Mouse (Mus musculus) midbrain, embryonic 12.5 days (tissue): ENCODE measurements at regions not wholly inside any gene's neighbourhood (a gene's known extent, or its start where the extent isn't known, plus 50 kb on each side); places are given as distances from the start of the nearest gene placed in this dataset.

Experiments used
- ATAC-seq: fragments of 200-750 bp; cut with Nextera tagmentation; 2 replicates; pipeline ENCODE4 v1.8.0; 2017; ENCODE audit warnings: low read depth, moderate TSS enrichment, moderate library complexity; ENCODE audit not compliant: low FRiP score
- H3K27ac ChIP-seq: fragments of 300-500 bp; sonication (generic); replicated peaks from 2 replicates; pipeline ENCODE4 v1.5.1; 2016; ENCODE audit warnings: mild to moderate bottlenecking
- H3K27me3 ChIP-seq: fragments of 300-500 bp; sonication (generic); 2 replicates; pipeline ENCODE4 v1.6.1; 2016; ENCODE audit warnings: mild to moderate bottlenecking
- H3K36me3 ChIP-seq: fragments of 300-500 bp; sonication (generic); 2 replicates; pipeline ENCODE4 v1.6.1; 2016
- H3K4me1 ChIP-seq: fragments of 300-500 bp; sonication (generic); 2 replicates; pipeline ENCODE4 v1.6.1; 2016
- H3K4me2 ChIP-seq: fragments of 300-500 bp; sonication (generic); replicated peaks from 2 replicates; pipeline ENCODE4 v1.6.1; 2016; ENCODE audit warnings: mild to moderate bottlenecking, moderate library complexity
- H3K4me3 ChIP-seq: fragments of 300-500 bp; sonication (generic); 2 replicates; pipeline ENCODE4 v1.5.1; 2016; ENCODE audit warnings: mild to moderate bottlenecking
- H3K9ac ChIP-seq: fragments of 300-500 bp; sonication (generic); replicated peaks from 2 replicates; pipeline ENCODE4 v1.6.1; 2016; ENCODE audit warnings: mild to moderate bottlenecking, moderate library complexity
- H3K9me3 ChIP-seq: fragments of 300-500 bp; sonication (generic); 2 replicates; pipeline ENCODE4 v1.6.1; 2016; ENCODE audit warnings: mild to moderate bottlenecking
- WGBS: fragments of 180-500 bp; shearing (Covaris S2); methylation state at CpG from one replicate; pipeline ENCODE4 v1.1.7; 2016; 5-methylcytosine and 5-hydroxymethylcytosine counted together

- WGBS: 62% methylated on average over 1 of the region's 1 CpGs
- H3K9ac ChIP-seq: no peak overlapping the region
- no peaks in the 10 kb centered on the region for H3K27me3 ChIP-seq
- no peak for ATAC-seq
- no peak overlapping the region for H3K27ac ChIP-seq
- no peaks in the 10 kb centered on the region for H3K36me3 ChIP-seq
- no peak overlapping the region for H3K4me2 ChIP-seq
- no peak overlapping the region for H3K4me3 ChIP-seq
- H3K9me3 ChIP-seq: no peaks in the 10 kb centered on the region
- no peaks in the 10 kb centered on the region for H3K4me1 ChIP-seq
Observed at GRCm38 (mm10) chr16:62981821-62982220, 127.7 kb downstream of the Pros1 start.

GRCm38 (mm10) chr16:62982558-62982957, 128.5 kb downstream of the Pros1 start:
- Histone ChIP-seq H3K9me3 (no peaks in the 10 kb centered on the region), H3K4me3 (no peak overlapping the region), H3K27me3 (no peaks in the 10 kb centered on the region), H3K4me1 (no peaks in the 10 kb centered on the region), H3K9ac (no peak overlapping the region), H3K4me2 (no peak overlapping the region), H3K27ac (no peak overlapping the region), H3K36me3 (no peaks in the 10 kb centered on the region)
- 80% methylated on average over 4 of the region's 4 CpGs for WGBS
- no peak for ATAC-seq

GRCm38 (mm10) chr16:62995555-62995954, 141.4 kb downstream of the Pros1 start:
- no peaks in the 10 kb centered on the region for H3K27me3 ChIP-seq
- no peak for ATAC-seq
- no peak overlapping the region for H3K27ac ChIP-seq
- H3K4me3 ChIP-seq: no peak overlapping the region
- H3K4me1 ChIP-seq: no peaks in the 10 kb centered on the region
- H3K4me2 ChIP-seq: no peak overlapping the region
- H3K36me3 ChIP-seq: no peaks in the 10 kb centered on the region
- WGBS: 82% methylated on average over 3 of the region's 3 CpGs
- no peak overlapping the region for H3K9ac ChIP-seq
- no peaks in the 10 kb centered on the region for H3K9me3 ChIP-seq

- Histone ChIP-seq H3K27ac (no peak overlapping the region), H3K9me3 (no peaks in the 10 kb centered on the region), H3K9ac (no peak overlapping the region), H3K27me3 (no peaks in the 10 kb centered on the region), H3K4me1 (no peaks in the 10 kb centered on the region), H3K4me2 (no peak overlapping the region), H3K36me3 (no peaks in the 10 kb centered on the region), H3K4me3 (no peak overlapping the region)
- ATAC-seq: no peak
- WGBS: 26% methylated on average over 4 of the region's 4 CpGs
Observed at GRCm38 (mm10) chr16:63011151-63011734, 157.1 kb downstream of the Pros1 start.

GRCm38 (mm10) chr16:63014453-63014852, 160.3 kb downstream of the Pros1 start:
- H3K9ac ChIP-seq: no peak overlapping the region
- H3K9me3 ChIP-seq: no peaks in the 10 kb centered on the region
- H3K27me3 ChIP-seq: peaks cover 4% of the 10 kb centered on the region; the same call in 1 of the 2 replicates
- H3K27ac ChIP-seq: no peak overlapping the region
- ATAC-seq: no peak; the same call in 1 of the 2 replicates
- H3K4me1 ChIP-seq: 0 out of 2 replicates have a peak, but pooled peaks cover 2% of the 10 kb centered on the region
- H3K4me3 ChIP-seq: no peak overlapping the region
- WGBS: 41% methylated on average over 7 of the region's 7 CpGs
- no peak overlapping the region for H3K4me2 ChIP-seq
- H3K36me3 ChIP-seq: no peaks in the 10 kb centered on the region

GRCm38 (mm10) chr16:63016144-63016543, 162.0 kb downstream of the Pros1 start:
- no peak overlapping the region for H3K27ac ChIP-seq
- H3K9ac ChIP-seq: no peak overlapping the region
- H3K4me1 ChIP-seq: 0 out of 2 replicates have a peak, but pooled peaks cover 2% of the 10 kb centered on the region
- H3K9me3 ChIP-seq: no peaks in the 10 kb centered on the region
- H3K36me3 ChIP-seq: no peaks in the 10 kb centered on the region
- 48% methylated on average over 1 of the region's 1 CpGs for WGBS
- H3K27me3 ChIP-seq: peaks cover 4% of the 10 kb centered on the region; the same call in 1 of the 2 replicates
- no peak overlapping the region for H3K4me3 ChIP-seq
- no peak overlapping the region for H3K4me2 ChIP-seq
- peak; percentile 59 for ATAC-seq

GRCm38 (mm10) chr16:63016658-63017057, 162.6 kb downstream of the Pros1 start:
- Histone ChIP-seq H3K9ac (no peak overlapping the region), H3K4me1 (0 out of 2 replicates have a peak, but pooled peaks cover 2% of the 10 kb centered on the region), H3K4me3 (no peak overlapping the region), H3K27me3 (peaks cover 4% of the 10 kb centered on the region; the same call in 1 of the 2 replicates), H3K36me3 (no peaks in the 10 kb centered on the region), H3K27ac (no peak overlapping the region), H3K4me2 (no peak overlapping the region), H3K9me3 (no peaks in the 10 kb centered on the region)
- 0 out of 2 replicates have a peak, but pooled peaks have one; percentile 23 for ATAC-seq
- WGBS: 63% methylated on average over 2 of the region's 2 CpGs

GRCm38 (mm10) chr16:63030399-63030798, 176.3 kb downstream of the Pros1 start:
- Histone ChIP-seq H3K36me3 (no peaks in the 10 kb centered on the region), H3K9me3 (no peaks in the 10 kb centered on the region), H3K4me2 (no peak overlapping the region), H3K4me1 (peaks cover 20% of the 10 kb centered on the region), H3K27ac (no peak overlapping the region), H3K4me3 (no peak overlapping the region), H3K9ac (no peak overlapping the region), H3K27me3 (peaks cover 9% of the 10 kb centered on the region)
- ATAC-seq: peak; percentile 23; the same call in 1 of the 2 replicates
- WGBS: 76% methylated on average over 4 of the region's 4 CpGs

- no peak overlapping the region for H3K4me3 ChIP-seq
- peaks cover 12% of the 10 kb centered on the region for H3K27me3 ChIP-seq
- no peaks in the 10 kb centered on the region for H3K36me3 ChIP-seq
- no peak overlapping the region for H3K9ac ChIP-seq
- 19% methylated on average over 5 of the region's 5 CpGs for WGBS
- H3K4me2 ChIP-seq: peak overlapping the region; percentile 22
- no peak overlapping the region for H3K27ac ChIP-seq
- H3K9me3 ChIP-seq: no peaks in the 10 kb centered on the region
- H3K4me1 ChIP-seq: peaks cover 20% of the 10 kb centered on the region
- ATAC-seq: peak; percentile 28; the same call in 1 of the 2 replicates
Observed at GRCm38 (mm10) chr16:63031035-63031434, 176.9 kb downstream of the Pros1 start.

- H3K27ac ChIP-seq: no peak overlapping the region
- no peak overlapping the region for H3K4me3 ChIP-seq
- H3K9me3 ChIP-seq: no peaks in the 10 kb centered on the region
- 7% methylated on average over 6 of the region's 6 CpGs for WGBS
- peaks cover 13% of the 10 kb centered on the region for H3K27me3 ChIP-seq
- H3K36me3 ChIP-seq: no peaks in the 10 kb centered on the region
- ATAC-seq: peak; percentile 76
- peaks cover 20% of the 10 kb centered on the region for H3K4me1 ChIP-seq
- no peak overlapping the region for H3K9ac ChIP-seq
- peak overlapping the region; percentile 22; the same call in 1 of the 2 replicates for H3K4me2 ChIP-seq
Observed at GRCm38 (mm10) chr16:63031802-63032201, 177.7 kb downstream of the Pros1 start.

- Histone ChIP-seq H3K27ac (no peak overlapping the region), H3K9ac (no peak overlapping the region), H3K36me3 (no peaks in the 10 kb centered on the region), H3K4me1 (no peaks in the 10 kb centered on the region), H3K4me2 (no peak overlapping the region), H3K27me3 (no peaks in the 10 kb centered on the region), H3K9me3 (no peaks in the 10 kb centered on the region), H3K4me3 (no peak overlapping the region)
- WGBS: 70% methylated on average over 1 of the region's 1 CpGs
- ATAC-seq: no peak
Observed at GRCm38 (mm10) chr16:63049100-63049499, 195.0 kb downstream of the Pros1 start.

GRCm38 (mm10) chr16:63062883-63063282, 208.8 kb downstream of the Pros1 start:
- Histone ChIP-seq H3K4me1 (no peaks in the 10 kb centered on the region), H3K36me3 (no peaks in the 10 kb centered on the region), H3K9ac (no peak overlapping the region), H3K4me2 (no peak overlapping the region), H3K27me3 (no peaks in the 10 kb centered on the region), H3K4me3 (no peak overlapping the region), H3K9me3 (no peaks in the 10 kb centered on the region), H3K27ac (no peak overlapping the region)
- no peak for ATAC-seq

GRCm38 (mm10) chr16:63069987-63070386, 215.9 kb downstream of the Pros1 start:
- Histone ChIP-seq H3K36me3 (no peaks in the 10 kb centered on the region), H3K4me2 (no peak overlapping the region), H3K4me3 (no peak overlapping the region), H3K9me3 (no peaks in the 10 kb centered on the region), H3K27me3 (no peaks in the 10 kb centered on the region; the same call in 1 of the 2 replicates), H3K4me1 (no peaks in the 10 kb centered on the region), H3K27ac (no peak overlapping the region), H3K9ac (no peak overlapping the region)
- ATAC-seq: no peak
- 90% methylated on average over 2 of the region's 2 CpGs for WGBS
